Mouse (Mus musculus) skeletal muscle tissue, postnatal 0 days (tissue): ENCODE results near the gene Nfib. TPM values are rescaled to one million over a fixed set of nuclear protein-coding genes. Genes with fewer than 3 reads are reported as not detected.

Experiments used
- polyA plus RNA-seq: library from polyadenylated mRNA; unstranded; fragments of >200 nt; fragmentation: Nextera tagmentation; extraction: Ambion mirVana; gene quantifications from 2 replicates; pipeline ENCODE4 v1.2.1, GENCODE M21; 2015

The Nfib gene
- 44.9 and 46.8 TPM in 2 replicates for polyA plus RNA-seq

GRCm38 (mm10) chr4:82704841-82705794 is at the start of gene Nfib:
TSS of gene Nfib (minus strand) at chr4:82705750.

Other genes starting within 250 kb of the Nfib start
- 4.1 and 5.3 TPM in 2 replicates for gene Zdhhc21, start 154.2 kb upstream of the Nfib start, polyA plus RNA-seq
- 0.13 and 0.24 TPM in 2 replicates for gene Cer1, start 179.4 kb upstream of the Nfib start, polyA plus RNA-seq